25 mouse cellular contexts compared by ENCODE assay signal in the genomic region with DNA sequence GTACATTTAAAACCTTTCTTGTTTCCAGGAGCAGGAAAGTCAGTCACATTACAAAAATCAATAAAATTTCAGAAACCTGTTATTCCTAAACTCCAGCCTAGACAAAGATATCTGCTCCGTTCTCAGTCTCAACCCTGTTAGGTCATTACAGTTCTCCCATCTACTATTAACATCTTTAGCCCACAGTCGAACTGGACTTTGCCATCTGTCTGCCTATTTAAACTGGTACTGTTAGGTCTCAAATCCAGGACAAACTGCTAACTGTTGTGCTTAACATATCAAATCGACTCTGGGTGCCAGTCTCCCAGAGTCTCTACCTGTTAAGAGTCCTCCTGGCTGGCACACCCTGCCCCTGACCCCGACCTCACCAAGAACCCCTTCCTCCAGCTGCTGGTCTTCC.
DNase-seq lines count a peak whose midpoint lies in the region; ATAC-seq and TF ChIP-seq lines count a peak whose summit lies in the region.
"Had no signal": no experiment of that assay in that cellular context is flagged by ENCODE, and none has a peak within 500 bp of the region (broad histone marks: within the 10 kb centered on the region; RNA-seq: fewer than 3 reads in every experiment).

No protein-coding gene starts in this region.

- peak overlapping the region; percentile 20; the same call in 1 of the 2 replicates for H3K27ac ChIP-seq in kidney, adult 2 months (ENCODE audit: insufficient read depth, low read depth, low read length)
- H3K27ac ChIP-seq in MEL (ENCODE audit: control insufficient read depth, low read depth, low read length), result peak overlapping the region; percentile 56
- H3K27ac ChIP-seq in liver, embryonic 13.5 days, result peak overlapping the region; percentile 96
- H3K27ac ChIP-seq: embryonic facial prominence, embryonic 13.5 days; hindbrain, embryonic 10.5 days; intestine, embryonic 15.5 days; kidney, postnatal 0 days; midbrain, embryonic 12.5 days; neural tube, embryonic 15.5 days had no signal

- peaks cover 11% of the 10 kb centered on the region for H3K79me2 ChIP-seq in MEL (ENCODE audit: control insufficient read depth, insufficient read depth, low read length, poor library complexity)

- TF ChIP-seq CTCF in kidney, adult 2 months (conservative IDR thresholded peaks at IDR 0.05; ENCODE audit: insufficient read depth, insufficient read length, low read depth, low read length), result no peak
- TF ChIP-seq CTCF in MEL (IDR thresholded peaks at IDR 0.05 in 2 of 3, conservative IDR thresholded peaks at IDR 0.05 in 1 of 3; ENCODE audit: control insufficient read depth in 1 of 3, insufficient read depth in 1 of 3, low read depth in 2 of 3, low read length in 3 of 3, poor library complexity in 1 of 3, severe bottlenecking in 1 of 3), result no peak

- H3K27me3 ChIP-seq in kidney, adult 2 months (replicated peaks; ENCODE audit: control insufficient read depth, insufficient read depth, low read length), result no peaks in the 10 kb centered on the region
- H3K27me3 ChIP-seq in MEL (ENCODE audit: control insufficient read depth in 1 of 2, insufficient read depth in 2 of 2, low read length in 2 of 2), result no peaks in the 10 kb centered on the region
- no peaks in the 10 kb centered on the region for H3K27me3 ChIP-seq in liver, embryonic 13.5 days
- H3K27me3 ChIP-seq: CH12.LX; embryonic facial prominence, embryonic 13.5 days; intestine, embryonic 15.5 days; midbrain, embryonic 12.5 days; neural tube, embryonic 15.5 days had no signal

- no peak for TF ChIP-seq EP300 in MEL (IDR thresholded peaks at IDR 0.05; ENCODE audit: low read depth in 1 of 2, low read length in 2 of 2)

- no peak for TF ChIP-seq POLR2A in kidney, adult 2 months (IDR thresholded peaks at IDR 0.05; ENCODE audit: low read depth, low read length)
- TF ChIP-seq POLR2A in MEL (IDR thresholded peaks at IDR 0.05; ENCODE audit: control insufficient read depth in 1 of 2, insufficient read depth in 1 of 2, low read depth in 1 of 2, low read length in 2 of 2, poor library complexity in 1 of 2), result no peak

- H3K36me3 ChIP-seq in kidney, adult 2 months (ENCODE audit: control insufficient read depth, insufficient read depth, low read length), result no peaks in the 10 kb centered on the region
- H3K36me3 ChIP-seq in MEL (ENCODE audit: control insufficient read depth in 1 of 2, insufficient read depth in 2 of 2, low read length in 2 of 2), result peaks cover 16 to 63% of the 10 kb centered on the region in 2 experiments
- peaks cover 9% of the 10 kb centered on the region; the same call in 1 of the 2 replicates for H3K36me3 ChIP-seq in liver, embryonic 13.5 days
- H3K36me3 ChIP-seq: intestine, embryonic 15.5 days; neural tube, embryonic 15.5 days had no signal

- H3K4me2 ChIP-seq in liver, embryonic 13.5 days, result peak overlapping the region; percentile 60
- H3K4me2 ChIP-seq: embryonic facial prominence, embryonic 13.5 days; intestine, embryonic 15.5 days; midbrain, embryonic 12.5 days; neural tube, embryonic 15.5 days had no signal

- peak overlapping the region; percentile 5 for H3K9ac ChIP-seq in MEL (ENCODE audit: control insufficient read depth, low read depth, low read length, poor library complexity, severe bottlenecking)
- peak overlapping the region; percentile 57 for H3K9ac ChIP-seq in liver, embryonic 13.5 days
- H3K9ac ChIP-seq: embryonic facial prominence, embryonic 13.5 days; intestine, embryonic 15.5 days; midbrain, embryonic 12.5 days; neural tube, embryonic 15.5 days had no signal

- peak; percentile 54 for DNase-seq in kidney, adult 2 months
- no peak for DNase-seq in kidney, adult 8-10 months
- no peak for DNase-seq in MEL (ENCODE audit: low read depth, low spot score)
- DNase-seq in c-Kit-negative CD71-positive TER-119-positive erythroid progenitor cells, embryonic 14.5 days (ENCODE audit: low read depth, low spot score), result peak; percentile 26
- no peak for DNase-seq in liver, embryonic 13.5 days
- no peak for DNase-seq in cerebellum, adult 9-11 months
- no peak for DNase-seq in ovary, postnatal 14 days (ENCODE audit: low spot score)
- DNase-seq: adrenal gland, postnatal 10 days; B cell, adult 2 months; cerebellum, adult 11 months; cerebellum, postnatal 25 days; gastrocnemius, postnatal 25 days; heart, postnatal 10 days; lung, adult 2 months had no signal

- ATAC-seq in liver, embryonic 13.5 days (ENCODE audit: low read depth), result 0 out of 2 replicates have a peak, but pooled peaks have one; percentile 15
- ATAC-seq: activated CD4-positive, CD25-positive, alpha-beta regulatory T cell, adult 4 months; forebrain, embryonic 16.5 days; hindbrain, embryonic 16.5 days; intestine, embryonic 15.5 days had no signal

- 69% methylated on average over 4 of the region's 4 CpGs for WGBS in kidney, adult 2 months
- 54% methylated on average over 4 of the region's 4 CpGs for WGBS in liver, embryonic 13.5 days (ENCODE audit: insufficient replicate concordance)

- no peak overlapping the region for H3K4me3 ChIP-seq in kidney, adult 2 months (ENCODE audit: insufficient read depth, low read depth, low read length)
- H3K4me3 ChIP-seq in MEL (ENCODE audit: control insufficient read depth in 1 of 2, insufficient read depth in 1 of 2, low read depth in 2 of 2, low read length in 2 of 2), result no peak overlapping the region
- H3K4me3 ChIP-seq in liver, embryonic 13.5 days (replicated peaks), result no peak overlapping the region
- H3K4me3 ChIP-seq: embryonic facial prominence, embryonic 13.5 days; hindbrain, embryonic 10.5 days; intestine, embryonic 15.5 days; midbrain, embryonic 12.5 days; neural tube, embryonic 15.5 days had no signal

- H3K4me1 ChIP-seq in kidney, adult 2 months (ENCODE audit: control insufficient read depth, insufficient read depth, low read length), result peaks cover 18% of the 10 kb centered on the region
- peaks cover 31 to 51% of the 10 kb centered on the region in 2 experiments for H3K4me1 ChIP-seq in MEL (ENCODE audit: control insufficient read depth in 1 of 2, insufficient read depth in 2 of 2, low read length in 2 of 2)
- H3K4me1 ChIP-seq in liver, embryonic 13.5 days (replicated peaks), result peaks cover 88% of the 10 kb centered on the region
- H3K4me1 ChIP-seq: intestine, embryonic 15.5 days had no signal

- no peaks in the 10 kb centered on the region for H3K9me3 ChIP-seq in MEL (replicated peaks; ENCODE audit: insufficient read depth, low read length)
- no peaks in the 10 kb centered on the region for H3K9me3 ChIP-seq in liver, embryonic 13.5 days (replicated peaks)
- H3K9me3 ChIP-seq: embryonic facial prominence, embryonic 13.5 days; G1E; hindbrain, embryonic 10.5 days; intestine, embryonic 15.5 days; midbrain, embryonic 12.5 days; neural tube, embryonic 15.5 days had no signal

- no peak for TF ChIP-seq RAD21 in MEL (IDR thresholded peaks at IDR 0.05; ENCODE audit: low read depth, low read length)

TF ChIP-seq in MEL, 35 proteins besides CTCF, POLR2A, EP300 and RAD21:
- TF ChIP-seq CHD1 (IDR thresholded peaks at IDR 0.05; ENCODE audit: low read depth, low read length) (no peak), MXI1 (IDR thresholded peaks at IDR 0.05; ENCODE audit: low read depth, low read length) (no peak), ZNF384 (IDR thresholded peaks at IDR 0.05; ENCODE audit: low read depth, low read length) (no peak), MAFK (IDR thresholded peaks at IDR 0.05; ENCODE audit: borderline replicate concordance, low read depth, low read length) (no peak), POLR2AphosphoS2 (IDR thresholded peaks at IDR 0.05; ENCODE audit: low read length) (no peak), NELFE (IDR thresholded peaks at IDR 0.05; ENCODE audit: low read depth, low read length) (no peak), ZC3H11A (IDR thresholded peaks at IDR 0.05; ENCODE audit: low read depth, low read length) (no peak), UBTF (IDR thresholded peaks at IDR 0.05; ENCODE audit: borderline replicate concordance, insufficient read depth, low read depth, low read length) (no peak), MEF2A (IDR thresholded peaks at IDR 0.05; ENCODE audit: extremely low read depth, insufficient replicate concordance, low read depth, low read length, poor library complexity, severe bottlenecking) (no peak), TCF12 (IDR thresholded peaks at IDR 0.05; ENCODE audit: low read depth, low read length) (no peak), TAL1 (IDR thresholded peaks at IDR 0.05; ENCODE audit: low read length) (no peak), ELF1 (IDR thresholded peaks at IDR 0.05; ENCODE audit: low read depth, low read length) (no peak), E2F4 (IDR thresholded peaks at IDR 0.05; ENCODE audit: borderline replicate concordance, low read depth, low read length) (no peak), ZMIZ1 (IDR thresholded peaks at IDR 0.05; ENCODE audit: low read depth, low read length) (no peak), JUND (IDR thresholded peaks at IDR 0.05; ENCODE audit: low read depth, low read length) (no peak), GATA1 (IDR thresholded peaks at IDR 0.05; ENCODE audit: low read depth, low read length) (no peak), BHLHE40 (IDR thresholded peaks at IDR 0.05; ENCODE audit: borderline replicate concordance, low read depth, low read length) (no peak), USF1 (IDR thresholded peaks at IDR 0.05; ENCODE audit: low read depth, low read length) (no peak), MAX (IDR thresholded peaks at IDR 0.05; ENCODE audit: low read length) (no peak)

Comparison
In these comparisons a context has a peak if more than half of its experiments do, and no peak if none do; other contexts are left out.
1. DNase-seq: peak in kidney, adult 2 months (single experiment) and c-Kit-negative CD71-positive TER-119-positive erythroid progenitor cells, embryonic 14.5 days (single experiment); none in kidney, adult 8-10 months (0 of 2), MEL (single experiment), liver, embryonic 13.5 days (single experiment), cerebellum, adult 9-11 months (single experiment) and ovary, postnatal 14 days (single experiment).
2. H3K27ac ChIP-seq: peak in every context shown above with its lines; median percentile 96 in liver, embryonic 13.5 days; 56 in MEL; 20 in kidney, adult 2 months.